Mouse (Mus musculus) kidney, adult 2 months (tissue): ENCODE measurements around the gene P2rx1.

Experiments used
- CTCF ChIP-seq: fragments of 200-500 bp; conservative IDR thresholded peaks from 2 replicates; pipeline ENCODE4 v1.5.1; 2011; ENCODE audit warnings: low read depth, mild to moderate bottlenecking, control low read depth, low read length, moderate library complexity, mixed read lengths; ENCODE audit not compliant: insufficient read depth, insufficient read length
- POLR2A ChIP-seq: fragments of 200-500 bp; IDR thresholded peaks from one replicate; pipeline ENCODE4 v1.6.1; 2011; ENCODE audit warnings: low read depth, low read length, control low read depth

DNA sequence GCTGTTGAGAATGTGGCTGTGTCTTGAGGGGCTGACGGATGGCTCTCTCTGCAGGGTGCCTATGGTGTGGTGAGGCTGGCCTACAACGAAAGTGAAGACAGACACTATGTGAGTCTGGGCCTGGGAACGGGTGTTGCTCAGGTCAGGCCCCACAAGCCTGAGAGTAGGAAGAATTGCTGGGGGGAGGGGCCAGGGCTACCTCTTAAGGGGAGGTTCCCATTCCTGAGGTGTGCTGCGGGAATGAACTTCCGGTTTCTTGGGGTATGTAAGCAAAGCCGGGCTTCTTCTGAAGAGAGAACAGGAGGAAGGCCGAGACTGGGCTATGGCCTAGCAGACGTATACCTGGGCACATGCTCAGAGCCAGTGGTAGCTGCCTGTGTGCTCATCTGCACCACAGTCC, 28.1 kb downstream of the P2rx1 start:
- TF ChIP-seq CTCF (no peak), POLR2A (no peak)
